Mouse (Mus musculus): ENCODE results near the gene RPS10-NUDT3.

Gene RPS10-NUDT3

DNA sequence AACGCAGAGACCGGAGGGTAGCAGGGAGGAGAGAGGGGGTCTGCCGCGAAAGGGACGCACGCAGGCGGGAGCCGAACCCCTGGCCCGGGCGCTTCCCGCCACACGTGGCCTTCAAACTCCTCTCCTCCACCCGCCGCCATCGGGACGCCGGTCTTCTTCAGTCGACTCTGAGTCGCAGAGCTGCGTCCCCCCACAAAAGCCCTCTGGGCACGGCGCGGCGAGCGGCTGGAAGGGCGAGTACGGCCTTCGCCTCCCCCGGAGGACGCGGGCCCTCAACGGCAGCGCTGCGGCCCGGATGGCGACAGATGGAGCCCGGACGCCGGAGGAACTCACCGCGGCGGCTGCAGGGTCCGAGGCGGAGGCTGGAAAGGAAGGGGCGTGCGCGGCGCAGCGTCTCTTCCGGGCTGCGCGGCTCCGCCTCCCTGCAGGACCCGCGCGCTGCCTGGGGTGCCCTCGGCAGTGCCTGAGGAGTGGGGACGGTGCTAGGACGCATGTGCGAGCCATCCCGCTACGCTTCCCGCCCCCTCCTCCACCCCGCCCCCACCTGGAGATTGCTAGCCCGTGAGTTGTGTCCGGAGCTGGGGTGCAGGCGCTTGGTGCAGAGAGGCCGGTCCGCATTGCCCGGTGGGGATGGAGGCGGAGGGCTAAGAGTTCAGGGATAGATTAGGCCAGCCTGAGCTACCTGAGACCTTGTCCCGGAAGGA is at the start of gene RPS10-NUDT3:
Gene RPS10-NUDT3 (minus strand): TSS at position 352 of the 704 bp plus-strand sequence.
- DNase-seq (ENCODE audit: low read depth, low spot score): peak; percentile 90

DNA sequence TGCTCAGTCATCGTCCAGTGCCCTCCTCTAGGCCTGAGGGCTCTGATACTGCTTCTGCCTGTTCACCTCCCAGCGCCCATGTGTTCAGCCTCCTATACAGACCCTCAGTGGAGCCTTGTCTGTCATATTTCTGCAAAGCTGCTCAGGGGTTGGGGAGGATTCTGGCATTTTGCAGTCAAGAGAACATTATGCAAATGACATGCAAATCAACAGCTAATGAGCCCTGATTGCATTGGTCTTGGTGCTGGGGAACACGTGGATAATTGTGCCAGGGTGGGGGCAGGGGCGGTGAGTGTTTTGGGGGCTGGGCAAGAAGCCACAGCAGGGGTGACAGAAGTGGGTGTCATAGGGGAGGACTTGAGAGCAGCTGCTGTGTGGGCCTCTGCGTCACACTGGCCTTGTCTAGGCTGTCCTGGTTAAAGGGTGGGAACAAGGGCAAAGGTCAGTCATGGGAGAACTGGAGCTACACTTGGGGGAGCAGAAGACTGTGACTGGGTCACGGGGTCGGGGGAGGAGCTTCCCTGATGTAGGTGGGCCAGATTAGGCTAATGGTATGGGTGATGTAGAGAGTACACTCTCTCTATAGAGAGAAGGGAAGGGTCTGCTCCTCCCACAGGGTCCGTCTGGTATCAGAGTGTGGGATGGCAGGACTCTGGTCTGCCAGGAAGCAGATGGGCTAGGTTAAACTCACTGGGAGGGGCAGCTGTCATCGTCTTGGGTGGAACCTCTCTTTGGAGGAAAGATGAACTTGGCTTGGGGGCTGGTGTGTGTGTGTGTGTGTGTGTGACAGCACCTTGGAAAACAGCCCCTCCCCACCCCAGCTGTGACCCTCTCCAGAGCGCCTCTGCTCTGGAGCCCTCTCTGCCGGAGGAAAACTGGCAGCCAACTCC is 44.1 kb upstream of the RPS10-NUDT3 start:
- DNase-seq (ENCODE audit: low read depth, low spot score): no peak

DNA sequence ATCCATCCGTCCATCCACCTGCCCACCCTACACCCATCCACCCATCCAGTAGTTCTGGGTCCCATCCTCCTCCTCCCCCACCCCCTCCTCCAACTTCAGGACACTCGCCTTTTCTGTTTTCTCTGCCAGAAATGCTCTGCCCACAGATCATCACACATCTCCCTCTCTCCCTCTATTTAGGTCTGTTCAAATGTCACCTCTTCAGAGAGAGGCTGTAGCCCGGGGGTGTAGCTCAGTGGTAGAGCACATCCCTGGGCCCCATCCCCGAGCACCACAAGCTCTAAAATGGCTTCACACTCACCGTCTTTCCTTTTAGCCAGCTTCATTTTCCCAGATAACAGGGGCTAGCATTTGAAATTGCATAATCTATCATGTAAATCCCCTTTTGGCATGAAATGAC is 42.7 kb upstream of the RPS10-NUDT3 start:
- no peak for DNase-seq (ENCODE audit: low read depth, low spot score)

DNA sequence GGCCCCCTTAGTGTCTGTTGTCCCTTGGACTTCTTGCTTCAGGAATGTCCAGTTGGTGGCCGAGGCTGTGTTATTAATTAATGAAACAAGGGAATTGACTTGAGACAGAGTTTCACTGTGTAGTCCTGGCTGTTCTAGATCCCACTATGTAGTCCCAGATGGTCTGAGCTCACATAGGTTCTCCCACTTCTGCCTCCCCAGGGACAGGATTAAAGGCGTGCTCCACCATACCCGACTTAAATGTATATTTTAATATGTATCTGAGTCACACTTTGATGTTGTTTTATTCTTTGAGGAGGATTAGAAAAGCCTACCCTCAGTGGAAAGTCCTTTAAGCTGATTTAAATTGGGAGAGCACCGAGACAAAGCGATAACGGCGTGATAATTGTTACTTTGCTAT is 41.2 kb upstream of the RPS10-NUDT3 start:
- no peak for DNase-seq (ENCODE audit: low read depth, low spot score)

DNA sequence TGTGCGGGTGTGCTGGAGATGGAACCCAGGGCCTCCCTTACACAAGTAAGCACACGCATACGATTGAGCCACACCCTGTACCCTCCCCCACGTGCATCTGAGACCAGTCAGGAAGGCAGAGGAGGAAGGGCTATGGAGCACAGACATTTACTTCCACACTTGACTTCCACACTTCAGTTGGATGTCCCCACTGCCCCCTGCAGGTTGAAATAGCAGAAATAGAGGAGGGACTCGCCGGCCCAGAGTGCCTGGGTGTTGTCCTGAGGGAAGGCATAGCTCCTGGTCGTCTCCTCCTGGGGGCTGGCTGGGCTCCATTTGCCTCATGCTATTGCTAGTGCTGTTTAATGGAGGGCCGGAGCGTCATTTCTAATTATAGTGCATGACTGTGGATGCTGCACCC is 40.4 kb upstream of the RPS10-NUDT3 start:
- DNase-seq (ENCODE audit: low read depth, low spot score): no peak

DNA sequence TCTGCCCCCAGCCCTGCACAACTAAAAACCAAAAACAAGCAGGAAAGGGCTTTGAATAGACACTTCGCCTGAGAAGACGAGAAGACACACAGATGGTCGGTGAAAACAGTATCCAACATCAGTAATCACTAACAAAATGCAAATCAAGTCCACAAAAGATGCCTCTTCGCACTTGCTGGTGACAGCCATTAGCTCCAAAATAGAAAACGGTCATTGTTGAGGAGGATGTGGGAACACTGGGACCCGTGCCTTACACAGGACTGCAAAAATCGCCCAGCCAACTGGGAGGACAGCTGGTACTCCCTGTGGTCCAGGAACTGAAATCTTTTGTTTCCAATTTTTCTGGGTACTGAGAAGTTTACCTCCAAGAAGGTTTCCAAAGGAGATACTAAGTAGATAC is 38.9 kb upstream of the RPS10-NUDT3 start:
- DNase-seq (ENCODE audit: low read depth, low spot score): no peak

DNA sequence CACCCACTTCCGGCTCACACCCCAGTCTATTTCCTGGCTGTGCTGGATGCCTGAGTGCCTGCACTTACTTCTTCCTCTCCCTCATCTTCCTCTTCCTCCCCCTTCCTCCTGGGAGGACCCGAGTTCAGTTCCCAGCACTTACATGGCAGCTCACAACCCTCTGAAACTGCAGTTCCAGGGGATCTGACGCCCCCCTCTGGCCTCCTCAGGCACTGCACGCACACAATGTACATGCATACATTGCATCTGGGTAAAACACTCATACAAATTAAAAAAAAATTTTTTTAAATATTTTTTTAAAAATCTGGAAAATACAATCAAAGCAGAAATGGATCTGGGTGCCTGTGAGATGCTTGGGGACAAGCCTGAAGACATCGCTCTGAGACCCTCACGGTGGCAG is 36.7 kb upstream of the RPS10-NUDT3 start:
- DNase-seq (ENCODE audit: low read depth, low spot score): no peak

DNA sequence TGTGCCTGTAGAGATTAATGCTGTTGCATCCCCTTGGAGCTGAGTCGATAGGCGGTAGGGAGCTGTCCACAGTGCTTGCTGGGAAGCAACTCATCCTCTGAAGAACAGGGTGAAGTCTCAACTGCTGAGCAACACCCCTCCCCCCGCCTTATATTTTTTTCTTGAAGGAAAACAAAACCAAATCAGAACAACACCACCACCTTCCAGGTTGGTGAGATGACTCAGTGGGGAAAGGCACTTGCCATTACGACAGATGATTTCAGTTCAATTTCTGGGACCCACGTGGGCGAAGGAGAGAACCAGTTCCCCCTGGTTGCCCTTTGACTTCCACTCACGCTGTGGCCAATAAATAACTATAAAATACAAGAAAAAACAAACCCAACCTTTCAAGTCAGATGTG is 23.7 kb upstream of the RPS10-NUDT3 start:
- no peak for DNase-seq (ENCODE audit: low read depth, low spot score)

DNA sequence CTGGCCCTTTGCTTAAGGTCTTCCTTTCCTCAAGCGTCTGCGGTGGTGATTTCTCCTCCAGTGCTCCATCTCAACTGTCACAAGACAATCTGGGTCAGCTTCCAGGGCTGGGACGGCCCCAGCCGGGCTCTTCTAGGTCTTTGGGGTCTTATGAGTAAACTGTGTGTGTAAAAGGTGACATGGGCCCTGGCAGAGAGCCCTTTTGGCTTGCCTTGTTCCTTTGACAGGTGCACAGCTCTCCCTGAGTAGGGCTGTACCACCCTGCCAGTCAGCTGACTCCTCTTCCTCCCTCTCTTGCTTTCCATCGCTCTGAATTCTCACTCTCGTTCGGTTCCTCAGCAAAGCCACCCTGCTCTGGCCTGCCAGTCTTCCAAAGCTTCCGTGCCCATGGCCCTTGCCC is 22.1 kb upstream of the RPS10-NUDT3 start:
- DNase-seq (ENCODE audit: low read depth, low spot score): no peak

DNA sequence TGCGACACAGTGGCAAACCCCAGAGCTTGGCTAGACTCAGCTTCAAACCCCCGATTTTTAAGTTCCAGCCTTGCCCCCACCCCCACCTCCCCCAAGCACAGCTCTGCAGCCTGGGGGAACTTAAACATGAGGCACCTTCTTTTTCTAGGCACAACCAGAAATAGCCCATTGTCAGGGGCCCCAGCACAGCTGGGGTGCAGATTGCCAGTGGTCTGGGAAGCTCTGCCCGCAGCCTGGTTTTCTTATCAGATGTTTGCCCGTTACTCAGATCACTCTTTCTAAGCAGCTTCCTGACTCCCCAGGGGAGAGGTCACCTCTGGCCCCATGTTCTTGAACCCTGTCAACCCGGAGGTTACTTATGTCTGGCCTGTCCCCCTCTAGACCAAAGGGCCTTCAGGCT is 21.4 kb upstream of the RPS10-NUDT3 start:
- no peak for DNase-seq (ENCODE audit: low read depth, low spot score)

DNA sequence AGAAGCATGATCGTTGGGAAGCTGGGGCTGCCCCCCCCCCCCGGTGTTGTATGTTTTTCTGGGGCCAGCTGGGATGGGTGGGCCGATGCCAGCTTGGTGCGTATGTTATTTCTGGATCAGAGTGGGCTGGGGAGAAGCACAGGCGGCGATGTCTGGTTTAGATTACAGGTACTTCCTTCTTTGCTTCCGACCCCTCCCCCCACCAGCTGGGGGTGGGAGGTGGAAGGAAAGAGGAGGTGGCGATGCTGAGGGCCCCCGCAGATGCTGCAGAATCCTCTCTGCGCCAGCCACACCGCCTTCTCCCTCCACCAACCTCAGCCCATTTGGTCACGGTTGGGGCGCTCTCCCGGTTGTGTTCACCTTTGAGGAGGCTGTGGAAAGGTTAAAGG is 21.0 kb upstream of the RPS10-NUDT3 start:
- no peak for DNase-seq (ENCODE audit: low read depth, low spot score)

DNA sequence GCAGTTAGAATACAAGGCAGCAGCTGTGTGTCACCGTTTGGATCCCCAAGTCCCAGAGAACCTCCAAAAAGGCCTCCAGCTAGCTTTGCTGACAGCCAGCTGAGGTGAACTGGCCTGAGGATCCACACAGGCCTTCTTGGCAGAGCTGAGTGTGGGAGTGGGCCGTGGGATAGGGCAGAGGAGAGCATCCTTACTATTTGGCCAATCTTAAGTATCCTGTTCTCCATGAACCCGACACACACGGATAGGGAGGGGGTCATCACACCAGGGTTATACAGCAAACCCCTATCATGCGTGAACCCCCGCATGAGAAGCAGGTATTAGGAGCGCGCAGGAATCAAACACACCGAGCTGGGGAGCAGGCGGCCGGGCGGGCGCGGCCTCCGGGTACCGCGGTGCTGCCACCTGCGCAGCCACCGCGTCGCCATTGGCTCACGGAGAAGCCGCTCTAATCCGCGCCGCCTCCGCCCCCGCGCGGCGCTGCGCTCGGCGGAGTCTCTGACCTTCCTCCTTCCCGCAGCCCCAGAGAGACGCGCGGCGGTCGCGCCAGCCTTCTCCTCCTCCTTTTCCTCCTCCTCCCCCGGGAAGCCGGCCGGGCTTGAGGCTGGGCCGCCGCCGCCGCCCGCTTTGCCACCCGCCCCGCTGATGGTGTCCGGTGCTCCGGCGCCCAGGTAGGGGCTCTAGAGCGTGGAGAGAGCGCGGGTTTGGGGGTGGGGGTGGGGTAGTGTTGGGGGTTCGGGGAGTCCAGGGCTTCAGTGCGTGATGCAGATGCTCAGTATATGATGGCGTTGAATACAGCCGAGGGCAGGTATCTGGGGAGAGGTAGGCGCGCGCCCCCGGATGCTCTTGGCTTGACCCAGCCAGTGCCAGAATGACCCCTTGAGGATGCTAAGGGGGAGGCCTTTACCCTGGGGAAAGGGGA is 20.3 kb upstream of the RPS10-NUDT3 start, which contains the start of gene Pacsin1:
Gene Pacsin1 (plus strand): TSS at position 421 of the 922 bp plus-strand sequence.
- no peak for DNase-seq (ENCODE audit: low read depth, low spot score)

DNA sequence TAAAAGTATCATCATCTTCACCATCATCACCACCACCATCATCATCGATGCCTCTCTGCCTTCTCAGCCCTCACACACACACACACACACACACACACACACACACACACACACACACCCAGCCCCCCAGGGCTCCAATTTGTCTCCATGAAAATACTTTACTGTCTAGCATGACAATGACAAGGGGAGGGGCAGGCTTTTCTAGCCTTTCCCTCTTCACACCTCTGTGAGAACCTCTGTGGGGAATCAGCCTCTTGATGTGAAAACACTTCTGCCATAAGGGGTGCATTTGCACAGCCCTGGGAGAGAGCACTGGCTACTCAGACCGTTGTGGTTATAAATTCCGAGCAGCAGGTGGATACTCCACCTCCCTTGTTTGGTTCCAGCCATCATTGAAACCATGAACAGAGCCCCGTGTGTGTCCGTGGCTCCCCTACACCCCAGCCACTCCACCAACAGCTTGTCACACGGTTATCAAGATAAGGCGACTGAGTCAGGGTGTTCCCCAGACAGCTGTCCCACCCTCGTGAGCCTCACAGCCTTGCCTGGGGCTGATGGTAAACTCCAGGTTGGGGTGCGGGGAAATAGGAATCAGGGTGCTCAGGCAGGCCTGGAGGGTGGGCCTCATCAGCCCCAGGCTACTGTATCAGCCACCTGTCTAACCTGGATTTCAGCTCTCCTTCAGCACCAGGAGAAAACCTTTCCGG is 18.4 kb upstream of the RPS10-NUDT3 start:
- no peak for DNase-seq (ENCODE audit: low read depth, low spot score)

DNA sequence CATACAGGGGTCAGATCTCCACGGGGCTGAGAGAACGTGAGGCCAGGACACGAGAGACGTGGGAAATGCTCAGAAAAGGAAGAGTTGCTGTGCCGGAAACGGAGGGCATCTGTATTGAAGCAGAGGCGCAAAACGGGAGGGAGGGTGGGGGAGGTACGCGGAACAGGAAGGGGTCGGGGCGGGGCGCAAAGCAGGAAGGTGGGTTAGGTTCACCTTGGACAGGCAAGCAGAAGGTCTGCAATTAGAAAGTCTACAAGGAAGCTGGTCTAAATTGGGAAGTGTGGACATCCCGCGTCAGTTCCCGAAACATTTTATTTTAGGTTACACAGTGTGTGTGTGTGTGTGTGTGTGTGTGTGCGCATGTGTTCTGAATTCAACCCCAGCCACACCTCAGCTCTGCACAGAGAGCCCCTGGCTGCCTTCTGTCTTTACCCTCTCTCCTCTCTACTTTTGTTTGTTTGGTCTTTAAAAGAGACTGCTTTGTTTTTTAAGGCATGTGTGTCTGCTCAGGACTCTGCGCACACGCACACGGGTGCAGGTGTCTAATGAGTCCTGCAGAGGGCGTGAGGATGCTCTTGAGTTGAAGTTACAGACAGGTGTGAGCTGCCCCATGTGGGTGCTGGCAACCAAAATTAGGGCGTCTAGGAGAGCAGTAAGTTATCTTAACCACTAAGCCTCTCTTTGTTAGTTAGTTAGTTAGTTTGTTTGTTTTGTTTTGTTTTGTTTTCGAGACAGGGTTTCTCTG is 17.2 kb upstream of the RPS10-NUDT3 start:
- DNase-seq (ENCODE audit: low read depth, low spot score): no peak

DNA sequence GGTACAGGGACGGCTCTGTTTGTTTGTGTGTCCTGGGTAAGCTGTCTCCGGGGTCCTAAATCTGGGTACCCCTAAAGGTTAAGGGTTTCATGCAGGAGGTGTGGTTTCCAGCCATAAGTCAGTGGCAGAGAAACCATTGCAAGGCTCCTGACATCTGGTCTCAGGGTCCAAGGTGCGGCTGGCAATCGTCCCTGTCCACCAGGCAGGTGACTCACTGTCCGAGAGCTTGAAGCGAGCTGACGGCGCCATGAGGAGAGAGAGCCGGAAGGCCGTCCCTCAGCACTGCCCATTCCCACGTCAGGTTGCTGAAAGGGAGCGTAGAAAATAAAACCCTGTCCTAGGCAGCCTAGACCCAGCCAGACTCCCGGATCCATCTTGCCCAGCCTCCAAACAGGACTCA is 15.6 kb upstream of the RPS10-NUDT3 start:
- no peak for DNase-seq (ENCODE audit: low read depth, low spot score)

DNA sequence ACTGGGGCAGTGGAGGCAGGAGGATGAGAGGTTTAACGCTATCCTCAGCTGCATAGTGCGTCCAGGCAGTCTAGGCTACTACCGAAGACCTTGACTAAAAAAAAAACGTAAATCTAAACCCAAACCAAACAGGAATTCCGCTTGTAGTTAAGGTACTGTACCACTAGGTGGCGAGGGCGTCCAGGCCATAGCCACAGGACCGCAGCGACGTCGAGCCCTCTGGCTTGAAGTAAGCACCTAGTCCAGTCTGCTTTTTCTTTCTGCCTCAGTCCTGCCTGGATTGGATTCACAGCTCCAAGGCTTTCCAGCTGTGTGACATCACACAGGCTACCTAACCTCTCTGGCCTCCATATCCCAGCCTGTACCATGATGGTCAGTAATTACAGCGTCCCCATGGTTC is 15.1 kb upstream of the RPS10-NUDT3 start:
- peak; percentile 48 for DNase-seq (ENCODE audit: low read depth, low spot score)

DNA sequence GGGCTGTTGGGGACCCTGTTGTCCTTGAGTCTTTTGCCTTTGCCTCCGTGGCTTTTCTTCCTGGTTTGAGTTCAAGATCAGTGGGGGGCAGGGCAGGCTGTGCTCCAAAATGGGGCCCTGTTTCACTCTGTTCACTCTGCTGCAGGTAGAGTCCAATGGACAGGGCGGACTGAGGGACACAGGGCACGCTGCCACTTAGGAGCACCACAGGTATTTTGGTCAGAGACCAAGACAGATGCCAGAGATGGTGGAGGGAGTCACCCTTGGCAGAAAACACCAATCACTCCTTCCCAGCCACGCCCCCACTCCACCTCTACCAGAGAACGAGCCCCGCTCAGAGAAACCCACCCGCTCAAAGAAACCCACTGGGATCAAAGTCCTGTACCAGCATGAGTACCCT is 10.8 kb upstream of the RPS10-NUDT3 start:
- no peak for DNase-seq (ENCODE audit: low read depth, low spot score)

DNA sequence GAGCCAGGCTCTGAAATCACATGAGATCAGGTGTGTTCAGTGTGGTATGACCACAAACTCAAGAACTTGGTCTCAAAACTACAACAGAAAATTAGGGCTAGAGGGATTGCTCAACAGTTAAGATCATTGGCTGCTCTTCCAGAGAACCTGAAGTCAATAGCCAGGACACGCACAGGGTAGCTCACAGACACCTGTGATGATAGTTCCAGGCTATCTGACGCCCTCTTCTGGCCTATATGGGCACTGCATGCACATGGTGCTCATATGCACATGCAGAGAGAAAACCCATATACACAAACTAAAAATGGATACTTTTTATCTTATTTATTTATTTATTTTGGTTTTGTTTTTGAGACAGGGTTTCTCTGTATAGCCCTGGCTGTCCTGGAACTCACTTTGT is 9.6 kb upstream of the RPS10-NUDT3 start:
- DNase-seq (ENCODE audit: low read depth, low spot score): no peak

DNA sequence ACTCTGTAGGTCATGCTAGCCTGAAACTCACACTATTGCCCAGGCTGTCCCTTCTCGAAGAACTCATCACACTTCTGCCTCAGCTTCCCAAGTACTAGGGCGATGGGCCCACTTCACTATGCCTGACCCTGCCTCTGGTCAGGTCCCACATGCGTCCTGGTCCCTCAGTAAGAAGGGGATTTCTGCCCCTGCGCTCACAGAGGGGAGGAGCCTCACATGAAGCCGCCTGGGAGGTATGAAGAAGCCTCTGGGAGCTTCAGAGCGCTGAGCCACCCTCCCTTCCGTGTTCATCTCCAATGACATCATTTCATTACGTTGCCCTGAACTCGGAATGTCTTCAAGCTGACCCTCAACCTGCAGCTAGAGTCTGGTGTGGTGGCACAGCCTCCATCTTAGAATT is 8.7 kb upstream of the RPS10-NUDT3 start:
- no peak for DNase-seq (ENCODE audit: low read depth, low spot score)

DNA sequence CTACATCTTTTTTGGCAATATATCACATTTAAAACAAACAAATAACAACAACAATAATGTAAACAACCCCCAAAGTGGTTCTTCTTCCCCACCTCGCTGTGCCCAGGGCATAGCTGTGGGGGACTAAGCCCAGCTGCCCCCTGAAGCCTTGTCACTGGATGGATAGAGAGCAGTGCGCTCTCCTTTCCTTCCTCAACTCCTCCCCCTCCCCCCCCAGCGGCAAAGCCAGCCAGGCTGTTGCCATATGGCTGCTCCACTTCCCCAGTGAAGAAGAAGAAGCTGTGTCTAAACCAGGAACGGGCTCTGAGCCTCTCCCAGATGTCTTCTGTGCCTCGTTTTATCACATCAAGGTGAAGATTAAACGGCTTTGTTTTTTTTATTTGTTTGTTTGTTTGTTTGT is 8.1 kb upstream of the RPS10-NUDT3 start:
- DNase-seq (ENCODE audit: low read depth, low spot score): no peak

Measured in skeletal muscle tissue, adult 2 months (tissue).